Comparison of ENCODE assay signal across 8 mouse cellular contexts in the genomic region with DNA sequence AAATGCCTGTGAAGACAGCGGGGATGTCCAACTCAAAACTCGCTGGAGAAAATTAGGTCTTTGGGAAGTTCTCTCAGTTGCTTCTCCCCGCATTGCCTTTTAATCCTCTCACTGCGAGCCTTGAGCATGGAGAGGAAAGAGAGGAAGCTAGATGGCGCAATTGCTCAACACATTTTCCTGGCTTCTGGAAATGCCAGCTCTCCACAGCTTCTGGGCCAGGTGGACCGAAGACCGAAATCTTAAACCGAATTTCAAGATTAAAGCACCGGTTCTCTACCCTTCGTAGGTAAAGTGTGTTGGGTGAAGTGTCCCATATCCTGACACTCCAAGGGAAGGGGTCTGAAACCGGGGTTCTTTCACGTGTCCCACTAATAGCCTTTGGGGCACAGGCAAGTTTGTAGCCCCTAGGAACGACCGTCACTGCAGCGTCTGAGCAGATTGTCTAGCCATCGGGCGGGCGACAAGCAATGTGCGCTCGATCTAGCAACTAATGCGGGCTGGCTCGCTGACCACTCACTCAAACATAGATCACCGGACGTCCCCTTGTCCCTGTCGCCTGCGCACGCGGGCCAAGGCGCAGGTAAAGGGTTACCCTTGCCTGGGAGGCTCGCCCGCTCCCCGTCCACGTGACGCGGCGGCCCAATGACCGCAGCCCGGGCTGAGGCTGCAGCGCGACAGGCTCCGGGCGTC. TPM values are rescaled to one million over a fixed set of nuclear protein-coding genes. Genes with fewer than 3 reads are reported as not detected.
DNase-seq lines count a peak whose midpoint lies in the region; ATAC-seq and TF ChIP-seq lines count a peak whose summit lies in the region.

A gene (plus strand): TSS at position 545 of the 690 bp plus-strand sequence.

- H3K9me3 ChIP-seq in CH12.LX (replicated peaks; ENCODE audit: low read length): no peaks in the 10 kb centered on the region
- no peaks in the 10 kb centered on the region for H3K9me3 ChIP-seq in forebrain, embryonic 14.5 days (replicated peaks; ENCODE audit: control insufficient read depth, low read length)
- H3K9me3 ChIP-seq in liver, embryonic 15.5 days (replicated peaks): no peaks in the 10 kb centered on the region
- H3K9me3 ChIP-seq in neural tube, embryonic 13.5 days: 0 out of 2 replicates have a peak, but pooled peaks cover 3% of the 10 kb centered on the region

- TF ChIP-seq EP300 in CH12.LX (IDR thresholded peaks at IDR 0.05; ENCODE audit: low read length): no peak

- dilution Hi-C loops in CH12.LX (cut with MboI; ENCODE audit: extremely low pct_ligation_motif_present, extremely low pct_unique_long_range_greater_than_20kb, low sequenced_read_pairs): no loop called here

- H3K79me2 ChIP-seq in CH12.LX (replicated peaks; ENCODE audit: control insufficient read depth, extremely low read depth, insufficient read depth, poor library complexity, severe bottlenecking): no peaks in the 10 kb centered on the region

- intact Hi-C loops in heart, postnatal 14 days (cut with DNase I): loop anchor here (1.0 to 10.0 kb wide), 3 partner anchors 74 to 260 kb away; no protein-coding TSS in a partner anchor

- no peak within 1 kb of the TSS for H3K4me3 ChIP-seq in CH12.LX (replicated peaks in 1 of 3; ENCODE audit: low read depth in 2 of 3, low read length in 2 of 3, poor library complexity in 1 of 3)
- peak within 1 kb of the TSS; percentile 50 for H3K4me3 ChIP-seq in forebrain, embryonic 14.5 days (ENCODE audit: low read depth, low read length)
- peak within 1 kb of the TSS; percentile 60 for H3K4me3 ChIP-seq in liver, embryonic 15.5 days (replicated peaks)
- peak within 1 kb of the TSS; percentile 52 for H3K4me3 ChIP-seq in neural tube, embryonic 13.5 days

- peak; percentile 56 for TF ChIP-seq RAD21 in CH12.LX (IDR thresholded peaks at IDR 0.05; ENCODE audit: low read depth, low read length)

- peak; percentile 92 for ATAC-seq in forebrain, embryonic 14.5 days
- peak; percentile 91 for ATAC-seq in liver, embryonic 15.5 days (ENCODE audit: insufficient read depth)
- ATAC-seq in neural tube, embryonic 13.5 days (ENCODE audit: low read depth): peak; percentile 92

- 3% methylated on average over 42 of the region's 42 CpGs for WGBS in forebrain, embryonic 14.5 days
- WGBS in large intestine, adult 2 months: 1% methylated on average over 42 of the region's 42 CpGs
- 2% methylated on average over 42 of the region's 42 CpGs for WGBS in liver, embryonic 15.5 days (ENCODE audit: insufficient replicate concordance)
- 3% methylated on average over 42 of the region's 42 CpGs for WGBS in neural tube, embryonic 13.5 days

- in situ Hi-C loops in CH12.LX (cut with MboI; ENCODE audit: low pct_ligation_motif_present, low pct_unique_long_range_greater_than_20kb, low sequenced_read_pairs): no loop called here

- no peak for DNase-seq in CH12.LX (ENCODE audit: extremely low read depth)
- peak; percentile 23 for DNase-seq in c-Kit-positive CD71-positive TER-119-positive erythroid progenitor cells, embryonic 14.5 days (ENCODE audit: low spot score)
- DNase-seq in forebrain, embryonic 14.5 days (ENCODE audit: low spot score): peak; percentile 84
- peak; percentile 59 to 69 for DNase-seq in heart, postnatal 14 days
- no peak for DNase-seq in large intestine, adult 2 months (ENCODE audit: low read depth, low spot score)
- DNase-seq in telencephalon, adult 2 months (ENCODE audit: low read depth, low spot score): peak; percentile 43

- no peak within 1 kb of the TSS for H3K27ac ChIP-seq in CH12.LX (ENCODE audit: insufficient read depth, low read depth)
- H3K27ac ChIP-seq in forebrain, embryonic 14.5 days (ENCODE audit: low read depth, low read length): no peak within 1 kb of the TSS
- peak within 1 kb of the TSS; percentile 61 for H3K27ac ChIP-seq in liver, embryonic 15.5 days (replicated peaks)
- no peak within 1 kb of the TSS for H3K27ac ChIP-seq in neural tube, embryonic 13.5 days (replicated peaks)

- no peaks in the 10 kb centered on the region for H3K36me3 ChIP-seq in CH12.LX (replicated peaks in 1 of 2; ENCODE audit: control insufficient read depth in 1 of 2, insufficient read depth in 1 of 2, low read length in 1 of 2)
- no peaks in the 10 kb centered on the region for H3K36me3 ChIP-seq in forebrain, embryonic 14.5 days (ENCODE audit: control insufficient read depth, insufficient read depth, low read length)
- H3K36me3 ChIP-seq in liver, embryonic 15.5 days (replicated peaks): no peaks in the 10 kb centered on the region
- H3K36me3 ChIP-seq in neural tube, embryonic 13.5 days: peaks cover 12% of the 10 kb centered on the region

- no peak within 1 kb of the TSS for H3K4me2 ChIP-seq in CH12.LX (ENCODE audit: insufficient read depth, low read depth, poor library complexity, severe bottlenecking)
- H3K4me2 ChIP-seq in forebrain, embryonic 14.5 days (ENCODE audit: low read length): peak within 1 kb of the TSS; percentile 95
- peak within 1 kb of the TSS; percentile 76 for H3K4me2 ChIP-seq in liver, embryonic 15.5 days
- H3K4me2 ChIP-seq in neural tube, embryonic 13.5 days: peak within 1 kb of the TSS; percentile 79

- TF ChIP-seq CTCF in CH12.LX (conservative IDR thresholded peaks at IDR 0.05 in 1 of 2, IDR thresholded peaks at IDR 0.05 in 1 of 2; ENCODE audit: low read depth in 2 of 2, low read length in 2 of 2): peak in 1 of 2 experiments; percentile 56; a peak in 2 of 4 replicates

- H3K27me3 ChIP-seq in CH12.LX (replicated peaks): no peaks in the 10 kb centered on the region
- peaks cover 10% of the 10 kb centered on the region; the same call in 1 of the 2 replicates for H3K27me3 ChIP-seq in forebrain, embryonic 14.5 days (replicated peaks; ENCODE audit: control insufficient read depth, insufficient read depth, low read length)
- peaks cover 21% of the 10 kb centered on the region for H3K27me3 ChIP-seq in liver, embryonic 15.5 days
- peaks cover 23% of the 10 kb centered on the region for H3K27me3 ChIP-seq in neural tube, embryonic 13.5 days

- no peak for TF ChIP-seq POLR2A in CH12.LX (IDR thresholded peaks at IDR 0.05; ENCODE audit: low read depth, low read length)

- H3K9ac ChIP-seq in CH12.LX (ENCODE audit: insufficient read depth, low read depth): no peak within 1 kb of the TSS
- H3K9ac ChIP-seq in forebrain, embryonic 14.5 days (ENCODE audit: low read length): peak within 1 kb of the TSS; percentile 58
- H3K9ac ChIP-seq in liver, embryonic 15.5 days: peak within 1 kb of the TSS; percentile 58
- H3K9ac ChIP-seq in neural tube, embryonic 13.5 days: peak within 1 kb of the TSS; percentile 53

- no peaks in the 10 kb centered on the region for H3K4me1 ChIP-seq in CH12.LX (ENCODE audit: control insufficient read depth in 1 of 2, insufficient read depth in 2 of 2)
- H3K4me1 ChIP-seq in forebrain, embryonic 14.5 days (ENCODE audit: control insufficient read depth, insufficient read depth, low read length): no peaks in the 10 kb centered on the region
- H3K4me1 ChIP-seq in liver, embryonic 15.5 days (replicated peaks): 0 out of 2 replicates have a peak, but pooled peaks cover 3% of the 10 kb centered on the region
- no peaks in the 10 kb centered on the region for H3K4me1 ChIP-seq in neural tube, embryonic 13.5 days (replicated peaks)

TF ChIP-seq in CH12.LX, 34 proteins besides CTCF, POLR2A, EP300 and RAD21:
- TF ChIP-seq SMC3 (IDR thresholded peaks at IDR 0.05; ENCODE audit: low read depth, low read length) (peak; percentile 18; the same call in 1 of the 2 replicates), MXI1 (IDR thresholded peaks at IDR 0.05; ENCODE audit: low read depth, low read length) (no peak)

RNA-seq across cellular contexts. Expression of the gene that starts here (rescaled TPM):
- not detected in 2 replicates for total RNA-seq in CH12.LX (2012; rRNA removed)
- not detected in 2 replicates for total RNA-seq in CH12.LX (2014; rRNA removed)
- polyA plus RNA-seq in CH12.LX (2012; ENCODE audit: insufficient read length, low read depth): not detected in 2 replicates
- polyA plus RNA-seq in forebrain, embryonic 14.5 days (2014; fragmentation: Nextera tagmentation; extraction: Ambion mirVana): 2.8 and 3.3 TPM in 2 replicates
- 1 to 10 TPM; 1.4 to 1.5 TPM for total RNA-seq in heart, postnatal 14 days (2021)
- polyA plus RNA-seq in large intestine, adult 2 months (2012; rRNA removed): 38.9 and 45.8 TPM in 2 replicates
- polyA plus RNA-seq in liver, embryonic 15.5 days (2015; fragmentation: Nextera tagmentation; extraction: Ambion mirVana): 20.4 and 24.6 TPM in 2 replicates
- 4.5 and 5.1 TPM in 2 replicates for polyA plus RNA-seq in neural tube, embryonic 13.5 days (2015; fragmentation: Nextera tagmentation; extraction: Ambion mirVana)

Comparison
In these comparisons a context has a peak if more than half of its experiments do, and no peak if none do; other contexts are left out.
1. DNase-seq: peak in c-Kit-positive CD71-positive TER-119-positive erythroid progenitor cells, embryonic 14.5 days (single experiment), forebrain, embryonic 14.5 days (single experiment), heart, postnatal 14 days (2 of 2) and telencephalon, adult 2 months (single experiment); none in CH12.LX (single experiment) and large intestine, adult 2 months (single experiment).
2. H3K4me3 ChIP-seq: peak in forebrain, embryonic 14.5 days (single experiment), liver, embryonic 15.5 days (single experiment) and neural tube, embryonic 13.5 days (single experiment); none in CH12.LX (0 of 3).
3. Peak in every context shown above with its lines, with median percentiles within 50 percentile points of each other: ATAC-seq.